Comparison of ENCODE assay signal across 19 mouse cellular contexts in the genomic region with DNA sequence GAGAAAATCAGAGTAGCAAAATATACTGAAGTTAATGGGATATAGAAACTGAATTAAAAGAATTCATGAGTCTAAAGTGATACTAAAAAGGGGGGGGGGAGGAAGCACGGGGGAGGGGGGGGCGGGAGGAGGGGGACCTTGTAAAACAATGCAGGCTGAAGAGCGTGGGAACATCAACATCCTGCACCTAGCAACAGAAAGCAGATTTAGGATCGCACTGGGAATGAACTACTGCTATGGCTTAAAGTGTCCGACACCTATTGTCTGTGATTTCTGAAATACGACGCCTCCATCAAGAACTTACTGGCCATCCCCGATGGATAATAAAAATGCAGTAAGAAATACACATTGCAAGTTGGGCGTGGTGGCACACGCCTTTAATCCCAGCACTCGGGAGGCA.
"Had no signal": no experiment of that assay in that cellular context is flagged by ENCODE, and none has a peak within 500 bp of the region (broad histone marks: within the 10 kb centered on the region; RNA-seq: fewer than 3 reads in every experiment).

No protein-coding gene starts in this region.

- H3K9ac ChIP-seq: liver, embryonic 12.5 days; liver, embryonic 14.5 days; lung, embryonic 15.5 days; midbrain, embryonic 12.5 days; neural tube, embryonic 13.5 days; neural tube, embryonic 15.5 days had no signal

- H3K4me1 ChIP-seq: liver, embryonic 12.5 days had no signal

- ATAC-seq: liver, embryonic 12.5 days; midbrain, embryonic 16.5 days had no signal

- H3K27ac ChIP-seq: liver, embryonic 12.5 days; liver, embryonic 14.5 days; lung, embryonic 15.5 days; midbrain, embryonic 12.5 days; neural tube, embryonic 15.5 days had no signal

- H3K36me3 ChIP-seq: liver, embryonic 12.5 days; lung, embryonic 15.5 days; midbrain, embryonic 12.5 days; neural tube, embryonic 13.5 days; neural tube, embryonic 15.5 days had no signal

- H3K27me3 ChIP-seq: liver, embryonic 12.5 days; lung, embryonic 15.5 days; midbrain, embryonic 12.5 days; neural tube, embryonic 13.5 days; neural tube, embryonic 15.5 days had no signal

- H3K9me3 ChIP-seq: liver, embryonic 12.5 days; lung, embryonic 15.5 days; midbrain, embryonic 10.5 days; midbrain, embryonic 12.5 days; neural tube, embryonic 13.5 days; neural tube, embryonic 15.5 days had no signal

- DNase-seq: lung, adult 2 months; midbrain, embryonic 14.5 days; retina, postnatal 1 day; right cerebral cortex, adult 18-20 months; right cerebral cortex, postnatal 25 days; right cerebral cortex, postnatal 4 days; spleen, adult 18-20 months; thymus, adult 18-20 months; thymus, postnatal 14 days; thymus, postnatal 36 days had no signal

- H3K4me2 ChIP-seq: liver, embryonic 12.5 days; lung, embryonic 15.5 days; midbrain, embryonic 12.5 days; neural tube, embryonic 13.5 days; neural tube, embryonic 15.5 days had no signal

- H3K4me3 ChIP-seq: liver, embryonic 12.5 days; lung, embryonic 15.5 days; midbrain, embryonic 10.5 days; midbrain, embryonic 12.5 days; myocyte; neural tube, embryonic 13.5 days; neural tube, embryonic 15.5 days had no signal
